Mouse (Mus musculus) left cerebral cortex, postnatal 14 days (tissue): ENCODE data around the gene Ccng1. TPM values are rescaled to one million over a fixed set of nuclear protein-coding genes. Genes with fewer than 3 reads are reported as not detected.
"Not testable (repeated sequence)": the region's sequence is repeated elsewhere in the genome, so short reads cannot be mapped to it uniquely, and the experiment has no call there.

Experiments used
- DNase-seq, 2 experiments: peaks; one replicate each; pipeline ENCODE4 v3.0.0; 2021 to 2022; ENCODE audit warnings: low spot score in 2 of 2, mixed read lengths in 1 of 2
- intact Hi-C: fragments of 180-260 bp; cut with DNase I; formaldehyde crosslinking; loops from one replicate; pipeline ENCODE4 v1.15.1; 2025
- total RNA-seq, 2 experiments: library from RNA; stranded (reverse); gene quantifications; 2 replicates each; pipeline ENCODE4 v1.2.3; 2021

Ccng1 gene
- total RNA-seq, 2 experiments from 2014 or later, result 50.4 to 53.1 TPM

DNA sequence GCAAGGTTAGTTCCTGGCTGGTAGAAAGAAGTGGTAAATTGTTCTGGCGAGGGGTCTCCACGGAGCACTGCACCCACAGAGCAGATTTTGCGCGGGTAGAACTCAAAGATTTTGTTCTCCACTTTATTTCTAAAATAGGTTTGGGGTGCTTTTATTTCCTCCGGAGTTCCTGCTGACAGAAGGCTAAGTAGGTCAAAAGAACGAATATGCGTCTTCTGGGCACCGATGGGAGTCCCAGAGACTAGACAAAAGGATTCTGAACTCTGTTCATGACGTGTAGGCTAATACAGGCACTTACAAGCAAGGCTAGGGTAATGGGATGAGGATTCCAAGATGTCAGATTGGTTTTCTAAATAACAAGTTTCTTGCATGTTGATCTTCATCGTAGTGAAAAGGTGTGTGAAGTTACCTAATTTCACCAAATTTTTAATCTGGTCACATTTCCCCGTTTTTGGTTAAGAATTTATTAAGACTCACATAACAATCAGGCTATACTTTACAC, 20.8 kb downstream of the Ccng1 start:
- intact Hi-C loops, result loop anchor here (5.0 kb wide), 1 partner anchor 42 kb away; no protein-coding TSS in a partner anchor
- no peak for DNase-seq

GRCm38 (mm10) chr11:40733339-40734174, 21.6 kb downstream of the Ccng1 start, which contains the start of the genes Hmmr and Nudcd2:
TSS of gene Hmmr (minus strand) at chr11:40733422.
TSS of gene Nudcd2 (plus strand) at chr11:40733667.
- intact Hi-C loops, result loop anchor here (5.0 kb wide), 1 partner anchor 41 kb away; no protein-coding TSS in a partner anchor
- peak; percentile 97 to 99 for DNase-seq

GRCm38 (mm10) chr11:40732997-40733338, 22.1 kb downstream of the Ccng1 start:
- intact Hi-C loops, result loop anchor here (5.0 kb wide), 1 partner anchor 41 kb away; no protein-coding TSS in a partner anchor
- no peak for DNase-seq

- no peak for DNase-seq
- intact Hi-C loops, result no loop called here
Observed at GRCm38 (mm10) chr11:40718324-40718723, 36.8 kb downstream of the Ccng1 start.

DNA sequence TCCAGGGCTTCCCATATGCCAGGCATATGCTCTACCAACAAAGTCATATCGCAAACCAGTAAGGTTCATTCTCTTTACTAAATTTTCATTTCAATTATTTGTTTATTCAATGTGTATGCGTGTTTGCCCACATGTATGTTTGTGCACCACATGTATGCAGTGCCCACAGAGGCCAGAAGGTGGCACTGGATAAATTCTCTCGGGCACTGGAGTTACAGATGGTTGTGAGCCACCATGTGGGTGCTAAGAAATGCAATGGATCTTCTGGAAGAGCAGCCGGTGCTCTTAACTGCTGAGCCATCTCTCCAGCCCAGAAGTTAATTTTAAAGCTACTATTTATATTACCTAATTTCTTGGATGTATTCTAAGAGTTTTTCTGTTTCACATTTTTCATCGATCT, 39.6 kb downstream of the Ccng1 start:
- intact Hi-C loops, result no loop called here
- DNase-seq, result peak in 1 of 2 experiments; percentile 46

DNA sequence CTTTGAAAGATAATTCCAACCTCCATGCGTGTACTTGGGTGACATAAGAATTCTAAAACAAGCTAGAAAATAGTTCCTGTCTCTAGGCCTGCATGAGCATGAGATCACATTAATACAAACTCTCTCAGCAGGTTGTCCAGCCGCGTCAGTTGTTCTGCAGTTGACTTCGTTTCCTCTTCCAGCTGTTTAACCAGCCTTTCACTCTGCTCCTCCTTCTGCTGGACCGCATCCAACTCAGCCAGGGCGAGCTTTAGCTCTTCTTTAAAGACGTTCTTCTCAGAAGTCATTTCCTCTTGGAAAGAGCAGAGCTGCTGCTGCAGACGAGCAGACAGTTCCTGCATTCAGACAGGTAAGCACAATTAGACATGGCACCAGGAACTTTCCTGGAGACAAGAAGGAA, 41.3 kb downstream of the Ccng1 start:
- no peak for DNase-seq
- intact Hi-C loops, result no loop called here

DNA sequence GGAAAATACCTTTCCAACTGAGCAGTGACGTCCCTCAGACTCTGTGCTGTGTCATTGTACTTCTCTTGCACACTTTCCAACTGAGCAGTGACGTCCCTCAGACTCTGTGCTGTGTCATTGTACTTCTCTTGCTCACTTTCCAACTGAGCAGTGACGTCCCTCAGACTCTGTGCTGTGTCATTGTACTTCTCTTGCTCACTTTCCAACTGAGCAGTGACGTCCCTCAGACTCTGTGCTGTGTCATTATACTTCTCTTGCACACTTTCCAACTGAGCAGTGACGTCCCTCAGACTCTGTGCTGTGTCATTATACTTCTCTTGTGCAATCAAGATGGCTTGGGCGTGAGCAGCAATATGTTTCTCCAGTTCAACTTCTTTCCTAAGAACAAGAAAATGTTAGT, 45.2 kb downstream of the Ccng1 start:
- DNase-seq, intact Hi-C loops: not testable (repeated sequence)

Other genes with a start within 250 kb of the Ccng1 start
- gene Mat2b, start 60.1 kb downstream of the Ccng1 start, total RNA-seq, result 100 to 1,000 TPM; 134 to 137 TPM
- 1 to 10 TPM; 1.1 to 1.7 TPM for gene Hmmr, start 21.9 kb downstream of the Ccng1 start, total RNA-seq
- 10 to 100 TPM; 19.3 to 20.0 TPM for gene Nudcd2, start 21.6 kb downstream of the Ccng1 start, total RNA-seq